Mouse (Mus musculus): ENCODE measurements at regions not wholly inside any gene's neighbourhood (a gene's known extent, or its start where the extent isn't known, plus 50 kb on each side); places are given as distances from the start of the nearest gene placed in this dataset.

DNA sequence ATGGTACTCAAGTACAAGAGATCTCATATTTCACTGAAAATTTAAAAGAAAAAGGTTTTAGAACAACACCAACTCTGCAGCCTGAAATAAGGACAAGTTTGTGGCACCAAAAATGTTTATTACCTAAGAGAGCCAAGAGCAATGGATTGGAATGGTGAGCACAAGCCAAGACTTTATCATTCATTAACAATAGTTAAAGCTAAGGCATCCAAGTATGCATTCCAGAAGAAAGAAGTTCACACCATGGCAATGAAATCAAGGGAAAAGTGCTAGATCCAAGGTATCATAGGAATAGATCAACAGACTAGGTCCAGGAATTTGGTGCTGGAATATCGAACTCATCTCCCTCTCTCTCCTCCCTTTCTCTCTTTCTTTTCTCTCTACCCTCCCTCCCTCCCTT is 63.8 kb upstream of the P3h2 start:
- DNase-seq (ENCODE audit: low spot score in 2 of 2): no peak

DNA sequence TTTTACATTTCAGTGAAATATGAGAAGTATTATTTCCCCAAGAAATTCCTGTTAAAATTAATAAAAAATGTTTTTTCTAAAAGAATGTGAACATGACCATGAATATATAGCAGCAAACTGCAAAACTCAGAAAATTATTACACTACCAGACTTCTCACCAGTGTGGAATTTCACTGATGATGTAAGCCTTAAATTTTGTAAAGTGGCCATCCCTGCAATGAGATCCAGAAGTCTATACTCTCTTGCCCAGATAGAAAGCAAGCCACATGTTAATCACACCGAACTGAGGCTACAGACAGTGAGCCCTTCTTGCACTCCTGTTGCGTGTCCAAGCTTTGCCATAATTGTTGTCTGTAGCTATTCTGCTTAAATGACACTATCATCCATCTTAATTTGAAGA is 62.6 kb upstream of the P3h2 start:
- DNase-seq (ENCODE audit: low spot score in 2 of 2): no peak

GRCm38 (mm10) chr16:26164066-26164465 is 58.5 kb upstream of the P3h2 start:
- no peak for DNase-seq (ENCODE audit: low spot score in 2 of 2)

DNA sequence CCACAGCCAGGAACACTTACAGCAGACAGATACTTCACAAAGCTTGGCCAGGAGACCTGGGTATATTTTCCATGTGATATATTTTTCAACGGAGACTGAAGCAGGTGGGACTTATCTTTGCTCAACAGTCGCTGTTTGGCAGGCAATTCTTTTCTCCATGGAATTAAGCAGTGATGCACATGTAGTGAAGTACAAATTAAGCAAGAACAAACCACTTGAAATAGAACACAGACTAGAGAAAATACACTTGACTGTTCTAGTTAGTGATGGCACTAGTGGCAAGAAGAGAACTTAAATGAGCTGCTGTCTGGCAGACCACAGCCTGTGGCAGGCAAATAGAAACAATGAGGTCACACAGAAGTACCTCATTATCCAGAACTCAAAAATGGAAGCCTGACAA is 57.8 kb upstream of the P3h2 start:
- DNase-seq (ENCODE audit: low spot score in 2 of 2): no peak

DNA sequence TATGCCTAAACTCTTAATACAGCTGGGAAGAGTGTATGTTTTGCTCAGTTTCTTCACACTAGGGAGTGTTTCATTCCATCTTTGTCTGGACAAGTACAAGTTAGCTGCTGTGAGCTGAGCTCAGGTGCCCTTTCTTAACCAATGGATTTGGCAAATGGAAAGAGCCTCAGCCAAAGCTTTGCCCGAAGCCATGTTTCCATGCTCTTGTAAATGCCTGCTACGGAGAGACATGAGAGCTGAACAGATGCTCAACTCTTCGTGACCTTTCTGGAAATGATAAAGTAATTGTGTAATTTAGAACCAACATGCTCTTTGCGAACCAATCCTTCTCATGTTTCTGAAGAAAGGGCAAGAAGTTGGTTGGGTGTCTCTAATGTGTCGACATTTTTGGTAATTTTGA is 52.0 kb upstream of the P3h2 start:
- no peak for DNase-seq (ENCODE audit: low spot score in 2 of 2)
